Mouse (Mus musculus): ENCODE data around the gene Olfr1505.

Olfr1505 gene

DNA sequence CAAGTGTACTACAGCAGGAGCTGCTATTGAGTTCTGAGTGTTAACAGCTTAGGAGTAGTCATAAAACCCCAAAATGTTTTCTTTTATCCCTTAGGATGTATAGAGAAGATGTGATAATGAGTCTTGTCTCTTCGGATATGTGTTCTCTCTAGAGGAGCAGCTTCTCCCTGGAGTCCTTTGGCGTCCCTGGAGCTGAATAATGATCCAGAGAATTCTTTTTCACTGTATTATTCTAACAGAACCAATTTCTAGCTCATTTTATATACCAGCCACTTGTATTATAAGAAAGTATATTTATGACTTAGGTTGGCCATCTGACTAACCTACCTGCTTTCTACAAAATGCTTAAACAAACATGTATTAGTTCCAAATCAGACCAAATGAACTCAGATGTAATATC, at the start of gene Olfr1505:
Gene Olfr1505 (plus strand): TSS at position 301 of the 400 bp plus-strand sequence.
- no peak for DNase-seq (ENCODE audit: low read depth, low spot score)

DNA sequence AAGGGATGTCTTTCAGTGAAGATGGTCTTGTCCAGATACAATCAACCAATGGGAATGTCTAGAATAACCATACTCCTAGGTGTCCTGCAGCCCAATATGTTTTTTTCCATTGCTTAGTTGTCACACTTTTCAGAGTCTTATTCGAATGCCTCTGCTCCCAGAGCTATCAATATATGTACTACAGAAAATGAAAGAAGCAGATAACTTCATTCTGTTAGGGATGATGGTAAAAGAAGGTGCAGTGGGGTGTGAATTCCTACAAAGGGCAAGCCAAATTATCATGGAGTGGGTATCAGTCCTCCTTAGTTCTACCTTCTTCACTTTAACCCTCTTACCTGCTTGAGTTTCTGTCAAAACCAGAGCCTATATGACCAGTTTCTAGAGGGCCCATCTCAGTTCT, 15.5 kb upstream of the Olfr1505 start, which contains the start of gene Olfr1504:
Gene Olfr1504 (minus strand): TSS at position 101 of the 400 bp plus-strand sequence.
- DNase-seq (ENCODE audit: low read depth, low spot score): no peak
